Mouse (Mus musculus) heart, adult 2 months (tissue): ENCODE data around the gene Wdr27. TPM values are rescaled to one million over a fixed set of nuclear protein-coding genes. Genes with fewer than 3 reads are reported as not detected.
"Not testable (repeated sequence)": the region's sequence is repeated elsewhere in the genome, so short reads cannot be mapped to it uniquely, and the experiment has no call there.

Experiments used
- DNase-seq, 2 experiments: peaks; one replicate each; pipeline ENCODE4 v3.0.0; 2021
- H3K27ac ChIP-seq: fragments of 200-600 bp; 2 replicates; pipeline ENCODE4 v1.8.1; 2022
- H3K27me3 ChIP-seq: fragments of 200-500 bp; 2 replicates; pipeline ENCODE4 v1.6.1; 2012; ENCODE audit warnings: mild to moderate bottlenecking, low read length, inconsistent platforms, mixed read lengths; ENCODE audit not compliant: control insufficient read depth, insufficient read depth
- H3K36me3 ChIP-seq: fragments of 200-500 bp; 2 replicates; pipeline ENCODE4 v1.6.1; 2012; ENCODE audit warnings: low read length, inconsistent platforms; ENCODE audit not compliant: control insufficient read depth, insufficient read depth
- H3K4me1 ChIP-seq: fragments of 200-500 bp; 2 replicates; pipeline ENCODE4 v1.6.1; 2011; ENCODE audit warnings: low read length; ENCODE audit not compliant: control insufficient read depth, insufficient read depth
- H3K4me3 ChIP-seq: fragments of 200-600 bp; 2 replicates; pipeline ENCODE4 v1.8.1; 2022
- H3K79me2 ChIP-seq: fragments of 200-500 bp; replicated peaks from 2 replicates; pipeline ENCODE4 v1.6.1; 2012; ENCODE audit warnings: mild to moderate bottlenecking, inconsistent platforms, low read length, moderate library complexity, mixed read lengths; ENCODE audit not compliant: control insufficient read depth, insufficient read depth
- H3K9ac ChIP-seq: fragments of 200-500 bp; 2 replicates; pipeline ENCODE4 v1.6.1; 2012; ENCODE audit warnings: low read depth, mild to moderate bottlenecking, control low read depth, inconsistent platforms, low read length, mixed read lengths
- CTCF ChIP-seq: fragments of 200-600 bp; IDR thresholded peaks from 2 replicates; pipeline ENCODE4 v1.8.1; 2022; ENCODE audit warnings: antibody characterized with exemption, mild to moderate bottlenecking, moderate library complexity
- EP300 ChIP-seq: fragments of 200-500 bp; IDR thresholded peaks from 2 replicates; pipeline ENCODE4 v1.6.1; 2011; ENCODE audit warnings: low read depth, low read length, control low read depth; ENCODE audit not compliant: insufficient read depth
- POLR2A ChIP-seq: fragments of 200-500 bp; IDR thresholded peaks from 2 replicates; pipeline ENCODE4 v1.6.1; 2011; ENCODE audit warnings: mild to moderate bottlenecking, low read depth, low read length, control low read depth; ENCODE audit not compliant: insufficient read depth
- WGBS: fragments of 180-500 bp; shearing (Covaris S2); methylation state at CpG from one replicate; pipeline ENCODE4 v1.1.7; 2018; 5-methylcytosine and 5-hydroxymethylcytosine counted together
- intact Hi-C: fragments of 180-260 bp; cut with DNase I; formaldehyde crosslinking; loops from one replicate; pipeline ENCODE4 v1.15.1; 2025
- polyA plus RNA-seq: library from polyadenylated mRNA; depleted of rRNA; stranded (reverse); fragments of >200 nt; gene quantifications from 2 replicates; pipeline ENCODE4 v1.2.3, GENCODE M21; 2012
- total RNA-seq, 2 experiments: library from RNA; stranded (reverse); gene quantifications; 2 replicates each; pipeline ENCODE4 v1.2.3; 2021

Wdr27 gene
- total and polyA plus RNA-seq, 3 experiments: 0.86 to 1.1 TPM; not detected in 1

GRCm38 (mm10) chr17:14943729-14944059 is 736 bp upstream of the Wdr27 start:
- intact Hi-C loops: loop anchor here (10.0 kb wide), 3 partner anchors 621 to 881 kb away; partner anchors contain the start of genes Chd1 and Prdm9

GRCm38 (mm10) chr17:14942181-14942580 is 777 bp downstream of the Wdr27 start:
- peaks cover 13% of the 10 kb centered on the region for H3K36me3 ChIP-seq
- H3K27ac ChIP-seq, H3K4me3 ChIP-seq, H3K9ac ChIP-seq, H3K4me1 ChIP-seq, H3K27me3 ChIP-seq, H3K79me2 ChIP-seq: not testable (repeated sequence)
- DNase-seq: peak in 1 of 2 experiments; percentile 7
- 69% methylated on average over 6 of the region's 6 CpGs for WGBS
- intact Hi-C loops: loop anchor here (10.0 kb wide), 3 partner anchors 623 to 883 kb away; partner anchors contain the start of genes Chd1 and Prdm9

More at GRCm38 (mm10) chr17:14943729-14944059, 736 bp upstream of the Wdr27 start:
- Histone ChIP-seq H3K4me1 (peaks cover 4% of the 10 kb centered on the region), H3K4me3 (peak overlapping the region; percentile 90), H3K36me3 (peaks cover 13% of the 10 kb centered on the region), H3K27ac (peak overlapping the region; percentile 82), H3K79me2 (peaks cover 2% of the 10 kb centered on the region), H3K27me3 (no peaks in the 10 kb centered on the region), H3K9ac (peak overlapping the region; percentile 85)
- no peak for DNase-seq
- WGBS: 9% methylated on average over 16 of the region's 16 CpGs
- TF ChIP-seq EP300 (no peak), CTCF (no peak), POLR2A (no peak)

- no peak overlapping the region for H3K27ac ChIP-seq
- DNase-seq: no peak
- no peaks in the 10 kb centered on the region for H3K27me3 ChIP-seq
- no peak overlapping the region for H3K4me3 ChIP-seq
- TF ChIP-seq POLR2A: no peak
- TF ChIP-seq EP300: no peak
- TF ChIP-seq CTCF: no peak
- no peaks in the 10 kb centered on the region for H3K79me2 ChIP-seq
- 61% methylated on average over 5 of the region's 5 CpGs for WGBS
- H3K36me3 ChIP-seq: no peaks in the 10 kb centered on the region
- no peak overlapping the region for H3K9ac ChIP-seq
- intact Hi-C loops: no loop called here
- peaks cover 1% of the 10 kb centered on the region; the same call in 1 of the 2 replicates for H3K4me1 ChIP-seq
Observed at GRCm38 (mm10) chr17:14935841-14936605, 6.9 kb downstream of the Wdr27 start.

GRCm38 (mm10) chr17:14935280-14935679 is 7.7 kb downstream of the Wdr27 start:
- H3K9ac ChIP-seq, H3K27me3 ChIP-seq, H3K4me3 ChIP-seq, intact Hi-C loops, H3K4me1 ChIP-seq, DNase-seq, H3K79me2 ChIP-seq, H3K36me3 ChIP-seq, H3K27ac ChIP-seq: not testable (repeated sequence)
- 81% methylated on average over 14 of the region's 14 CpGs for WGBS

- H3K27ac ChIP-seq: no peak overlapping the region
- DNase-seq: no peak
- TF ChIP-seq POLR2A (no peak), EP300 (no peak)
- no peak overlapping the region for H3K9ac ChIP-seq
- H3K79me2 ChIP-seq: no peaks in the 10 kb centered on the region
- H3K4me1 ChIP-seq: peaks cover 1% of the 10 kb centered on the region; the same call in 1 of the 2 replicates
- no peaks in the 10 kb centered on the region for H3K36me3 ChIP-seq
- 80% methylated on average over 5 of the region's 5 CpGs for WGBS
- no peaks in the 10 kb centered on the region for H3K27me3 ChIP-seq
- intact Hi-C loops: no loop called here
- no peak overlapping the region for H3K4me3 ChIP-seq
Observed at GRCm38 (mm10) chr17:14931469-14931868, 11.5 kb downstream of the Wdr27 start.

GRCm38 (mm10) chr17:14930697-14931096 is 12.3 kb downstream of the Wdr27 start:
- H3K79me2 ChIP-seq: no peaks in the 10 kb centered on the region
- H3K27me3 ChIP-seq: no peaks in the 10 kb centered on the region
- H3K9ac ChIP-seq: no peak overlapping the region
- TF ChIP-seq POLR2A (no peak), CTCF (no peak), EP300 (no peak)
- intact Hi-C loops: no loop called here
- 64% methylated on average over 7 of the region's 7 CpGs for WGBS
- no peaks in the 10 kb centered on the region for H3K36me3 ChIP-seq
- H3K27ac ChIP-seq: no peak overlapping the region
- no peaks in the 10 kb centered on the region for H3K4me1 ChIP-seq
- no peak overlapping the region for H3K4me3 ChIP-seq
- DNase-seq: no peak
